Mouse (Mus musculus) CH12.LX (cell line): ENCODE measurements around the gene Lcn8.

Source experiments
- KAT2A ChIP-seq: IDR thresholded peaks from 2 replicates; pipeline ENCODE4 v1.6.1; 2012; ENCODE audit warnings: low read length, improper control_type of control experiment, inconsistent platforms; ENCODE audit not compliant: insufficient replicate concordance
- POLR2A ChIP-seq: IDR thresholded peaks from 2 replicates; pipeline ENCODE4 v1.6.1; 2011; ENCODE audit warnings: low read depth, mild to moderate bottlenecking, improper control_type of control experiment, low read length
- USF1 ChIP-seq: IDR thresholded peaks from 2 replicates; pipeline ENCODE4 v1.6.1; 2014; ENCODE audit warnings: low read depth, mild to moderate bottlenecking, inconsistent platforms, low read length, improper control_type of control experiment

DNA sequence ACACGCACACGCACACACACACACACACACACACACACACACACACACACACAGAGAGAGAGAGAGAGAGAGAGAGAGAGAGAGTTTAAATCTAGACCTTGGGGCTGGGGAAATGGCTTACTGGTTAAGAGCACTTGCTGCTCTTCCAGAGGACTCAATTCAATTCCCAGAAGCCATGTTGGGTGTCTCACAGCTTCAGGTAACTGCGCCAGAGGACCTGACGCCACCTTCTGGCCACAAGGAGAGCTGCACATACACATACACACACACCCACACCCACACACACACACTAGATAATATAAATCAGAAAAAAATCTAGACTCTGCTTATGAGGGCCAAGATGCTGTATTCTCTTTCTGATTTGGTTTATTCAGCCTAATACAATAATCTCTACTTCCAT is 34.0 kb downstream of the Lcn8 start:
- TF ChIP-seq USF1 (no peak), POLR2A (no peak), KAT2A (no peak)
